Mouse (Mus musculus) ES-E14 (cell line): ENCODE data around the gene Astl. TPM values are rescaled to one million over a fixed set of nuclear protein-coding genes. Genes with fewer than 3 reads are reported as not detected.

Experiments used
- DNase-seq: peaks from one replicate; pipeline ENCODE4 v3.0.0-alpha.2; 2013; ENCODE audit warnings: low read depth, low spot score
- H3K27ac ChIP-seq: 2 replicates; pipeline ENCODE4 v1.5.1; 2012; ENCODE audit warnings: low read depth, mild to moderate bottlenecking, low read length, moderate library complexity, mixed read lengths; ENCODE audit not compliant: poor library complexity, insufficient read depth, severe bottlenecking
- H3K36me3 ChIP-seq: 2 replicates; pipeline ENCODE4 v1.6.1; 2012; ENCODE audit warnings: mild to moderate bottlenecking, low read length, moderate library complexity, mixed read lengths; ENCODE audit not compliant: control insufficient read depth, poor library complexity, insufficient read depth, severe bottlenecking
- H3K4me1 ChIP-seq, 2 experiments: fragments of 150-350 bp in 1 of 2; sonication (generic) in 1 of 2; 2 replicates each; pipeline ENCODE4 v1.6.1; 2012; ENCODE audit warnings: low read length in 2 of 2, mild to moderate bottlenecking in 1 of 2, mixed read lengths in 1 of 2; ENCODE audit not compliant: control insufficient read depth in 2 of 2, insufficient read depth in 2 of 2, poor library complexity in 1 of 2
- H3K4me3 ChIP-seq, 2 experiments: fragments of 150-350 bp in 1 of 2; sonication (generic) in 1 of 2; 2 replicates each; pipeline ENCODE4 v1.5.1; 2012; ENCODE audit warnings: low read length in 2 of 2, low read depth in 1 of 2, mild to moderate bottlenecking in 1 of 2, mixed read lengths in 1 of 2; ENCODE audit not compliant: insufficient read depth in 1 of 2, poor library complexity in 1 of 2, severe bottlenecking in 1 of 2
- H3K9ac ChIP-seq: 2 replicates; pipeline ENCODE4 v1.6.1; 2012; ENCODE audit warnings: low read depth, mild to moderate bottlenecking, low read length, mixed read lengths; ENCODE audit not compliant: poor library complexity, insufficient read depth, severe bottlenecking
- H3K9me3 ChIP-seq: fragments of 150-350 bp; sonication (generic); 2 replicates; pipeline ENCODE4 v1.6.1; 2012; ENCODE audit warnings: low read depth, mild to moderate bottlenecking, low read length; ENCODE audit not compliant: control insufficient read depth, insufficient read depth
- CHD2 ChIP-seq: IDR thresholded peaks from 2 replicates; pipeline ENCODE4 v1.6.1; 2014; ENCODE audit warnings: mild to moderate bottlenecking, low read depth, low read length, inconsistent platforms
- HCFC1 ChIP-seq: IDR thresholded peaks from 2 replicates; pipeline ENCODE4 v1.6.1; 2012; ENCODE audit warnings: low read length, inconsistent platforms, borderline replicate concordance; ENCODE audit not compliant: insufficient read depth
- MAFK ChIP-seq: IDR thresholded peaks from 2 replicates; pipeline ENCODE4 v1.6.1; 2014; ENCODE audit warnings: mild to moderate bottlenecking, low read depth, low read length, inconsistent platforms; ENCODE audit not compliant: insufficient read depth
- ZC3H11A ChIP-seq: IDR thresholded peaks from 2 replicates; pipeline ENCODE4 v1.6.1; 2012; ENCODE audit warnings: low read depth, mild to moderate bottlenecking, inconsistent platforms, low read length, borderline replicate concordance
- ZNF384 ChIP-seq: IDR thresholded peaks from 2 replicates; pipeline ENCODE4 v1.6.1; 2012; ENCODE audit warnings: low read depth, low read length, inconsistent platforms
- in situ Hi-C, 2 experiments: fragments of 600-800 bp; cut with MboI; formaldehyde crosslinking; loops; one replicate each; pipeline ENCODE4 v1.15.1; 2025; ENCODE audit warnings: low sequenced_read_pairs in 2 of 2, inconsistent platforms in 1 of 2; ENCODE audit not compliant: unreplicated experiment in 2 of 2
- total RNA-seq: library from RNA; depleted of rRNA; stranded (reverse); fragments of 300-350 nt; gene quantifications from 2 replicates; pipeline ENCODE4 v1.2.3, GENCODE M21; 2012

Gene Astl
- total RNA-seq, 1 experiment, result not detected

- H3K4me3 ChIP-seq, result no peak overlapping the region
- in situ Hi-C loops, result no loop called here
- no peak overlapping the region for H3K9ac ChIP-seq
- H3K27ac ChIP-seq, result no peak overlapping the region
- peak; percentile 39 for DNase-seq
- H3K36me3 ChIP-seq, result no peaks in the 10 kb centered on the region
- TF ChIP-seq MAFK (no peak), ZC3H11A (no peak), ZNF384 (no peak), CHD2 (no peak; the same call in 1 of the 2 replicates), HCFC1 (no peak)
- H3K9me3 ChIP-seq, result no peaks in the 10 kb centered on the region
- no peaks in the 10 kb centered on the region for H3K4me1 ChIP-seq
These were observed 31.3 kb upstream of the Astl start for GRCm38 (mm10) chr2:127307179-127307578.

- Histone ChIP-seq H3K36me3 (no peaks in the 10 kb centered on the region), H3K4me3 (no peak overlapping the region), H3K9me3 (no peaks in the 10 kb centered on the region), H3K9ac (no peak overlapping the region), H3K4me1 (no peaks in the 10 kb centered on the region), H3K27ac (no peak overlapping the region)
- TF ChIP-seq ZNF384 (no peak), MAFK (no peak), CHD2 (no peak), HCFC1 (no peak), ZC3H11A (no peak)
- no peak for DNase-seq
- in situ Hi-C loops, result no loop called here
These were observed 29.8 kb upstream of the Astl start for GRCm38 (mm10) chr2:127308660-127309059.

DNA sequence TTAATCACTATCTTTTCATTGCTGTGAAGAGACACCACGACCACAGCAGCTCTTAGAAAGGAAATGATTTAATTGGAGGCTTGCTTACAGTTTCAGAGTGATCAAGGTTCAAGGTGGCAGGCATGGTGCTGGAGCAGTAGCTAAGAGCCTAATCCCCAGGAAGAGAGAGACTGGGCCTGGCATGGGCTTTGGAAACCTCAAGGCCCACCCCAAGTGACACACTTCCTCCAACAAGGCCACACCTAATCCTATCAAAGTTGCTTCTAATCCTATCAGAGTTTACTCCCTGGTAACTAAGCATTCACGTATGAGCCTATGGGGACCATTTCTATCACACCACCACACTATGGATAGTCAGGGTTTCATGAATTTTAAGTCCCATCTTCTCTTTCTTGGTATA lies 28.2 kb upstream of the Astl start:
- Histone ChIP-seq H3K9me3 (no peaks in the 10 kb centered on the region), H3K36me3 (no peaks in the 10 kb centered on the region), H3K9ac (no peak overlapping the region), H3K27ac (no peak overlapping the region), H3K4me1 (no peaks in the 10 kb centered on the region), H3K4me3 (no peak overlapping the region)
- TF ChIP-seq CHD2 (no peak), ZC3H11A (no peak), ZNF384 (no peak), MAFK (no peak), HCFC1 (no peak)
- in situ Hi-C loops, result no loop called here
- DNase-seq, result no peak

DNA sequence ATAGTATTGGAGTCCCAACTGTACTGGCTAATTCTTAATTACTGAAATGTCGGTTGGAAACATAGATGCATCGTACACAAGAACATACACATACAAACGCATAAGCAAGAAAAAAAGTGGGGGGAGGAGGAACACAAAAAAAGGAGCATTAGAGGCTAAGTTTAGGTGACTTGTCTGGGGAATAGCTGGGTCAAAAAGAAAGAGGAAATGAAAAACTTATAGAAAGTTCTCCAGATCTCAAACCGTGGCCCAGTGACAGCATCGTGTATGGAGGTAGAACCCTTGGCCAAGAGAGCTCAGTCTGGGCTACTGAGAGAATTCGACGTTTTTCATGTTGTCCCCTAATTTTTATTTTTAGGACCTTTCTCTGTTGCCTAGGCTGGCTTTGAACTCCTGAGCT lies 27.8 kb upstream of the Astl start:
- Histone ChIP-seq H3K36me3 (no peaks in the 10 kb centered on the region), H3K4me1 (no peaks in the 10 kb centered on the region), H3K4me3 (no peak overlapping the region), H3K9ac (no peak overlapping the region), H3K27ac (no peak overlapping the region), H3K9me3 (no peaks in the 10 kb centered on the region)
- no peak for TF ChIP-seq MAFK
- no peak for TF ChIP-seq CHD2
- no peak for TF ChIP-seq ZC3H11A
- TF ChIP-seq ZNF384, result no peak
- DNase-seq, result no peak
- in situ Hi-C loops, result no loop called here

- Histone ChIP-seq H3K4me3 (no peak overlapping the region), H3K9me3 (no peaks in the 10 kb centered on the region), H3K4me1 (no peaks in the 10 kb centered on the region), H3K36me3 (no peaks in the 10 kb centered on the region), H3K27ac (no peak overlapping the region), H3K9ac (no peak overlapping the region)
- no peak for TF ChIP-seq ZNF384
- no peak for TF ChIP-seq CHD2
- no peak for TF ChIP-seq ZC3H11A
- TF ChIP-seq MAFK, result no peak
- no peak for TF ChIP-seq HCFC1
- no peak for DNase-seq
- in situ Hi-C loops, result no loop called here
These were observed 27.2 kb upstream of the Astl start for GRCm38 (mm10) chr2:127311193-127311592.
